Mouse (Mus musculus) monocyte, adult 5-6 weeks (primary cell): ENCODE results near the gene Grb2. TPM values are rescaled to one million over a fixed set of nuclear protein-coding genes. Genes with fewer than 3 reads are reported as not detected.

ENCODE experiments used
- ATAC-seq: fragments of 153-309, 156-312 bp; replicated peaks from 2 replicates; pipeline ENCODE4 v1.8.0; 2017; ENCODE audit warnings: mild to moderate bottlenecking; ENCODE audit not compliant: low TSS enrichment, insufficient number of reproducible peaks, severe bottlenecking, poor library complexity, low FRiP score
- total RNA-seq: library from RNA; stranded (forward); fragments of 200-1000, 200-491, 200-594 nt; gene quantifications from 3 replicates; pipeline ENCODE4 v1.2.3, GENCODE M21; 2017

The Grb2 gene
- total RNA-seq, 1 experiment from 2014 or later = 56.7 TPM

DNA sequence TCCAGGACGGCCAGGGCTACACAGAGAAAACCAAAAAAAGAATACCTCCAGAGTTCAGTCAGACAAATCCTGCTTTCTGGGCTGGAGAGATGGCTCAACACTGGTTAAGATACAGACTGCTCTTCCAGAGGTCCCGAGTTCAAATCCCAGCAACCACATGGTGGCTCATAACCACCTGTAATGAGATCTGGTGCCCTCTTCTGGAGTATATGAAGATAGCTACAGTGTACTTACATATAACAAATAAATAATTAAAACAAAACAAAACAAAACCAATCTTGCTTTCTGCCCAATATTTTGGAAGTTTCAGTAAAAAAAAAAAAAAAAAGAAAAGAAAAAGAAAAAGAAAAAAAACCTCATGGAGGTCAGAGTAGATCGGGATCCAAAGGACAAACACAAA is 113.2 kb downstream of the Grb2 start:
- no peak for ATAC-seq

Other genes starting within 250 kb of the Grb2 start
- 0.39 TPM in 1 of 3 replicates, not detected in the others for gene Slc16a5, start 246.1 kb downstream of the Grb2 start, total RNA-seq
- 23.8 to 24.6 TPM (median 24.2 TPM) in 3 replicates for gene Armc7, start 232.9 kb downstream of the Grb2 start, total RNA-seq
- gene Nt5c, start 216.7 kb downstream of the Grb2 start, total RNA-seq = 154 to 190 TPM (median 179 TPM) in 3 replicates
- 230 to 253 TPM (median 234 TPM) in 3 replicates for gene Jpt1, start 194.2 kb downstream of the Grb2 start, total RNA-seq
- gene Sumo2, start 172.3 kb downstream of the Grb2 start, total RNA-seq = 356 to 417 TPM (median 357 TPM) in 3 replicates
- gene Nup85, start 144.2 kb downstream of the Grb2 start, total RNA-seq = 44.3 to 90.7 TPM (median 75.8 TPM) in 3 replicates
- 20.4 to 30.1 TPM (median 20.7 TPM) in 3 replicates for gene Mrps7, start 104.7 kb downstream of the Grb2 start, total RNA-seq
- gene Gga3, start 104.5 kb downstream of the Grb2 start, total RNA-seq = 32.1 to 47.8 TPM (median 37.8 TPM) in 3 replicates
- gene Mif4gd, start 95.6 kb downstream of the Grb2 start, total RNA-seq = 37.5 to 42.1 TPM (median 41.2 TPM) in 3 replicates
- 14.2 to 23.5 TPM (median 15.3 TPM) in 3 replicates for gene Slc25a19, start 80.3 kb downstream of the Grb2 start, total RNA-seq
- gene Tmem94, start 56.8 kb upstream of the Grb2 start, total RNA-seq = 10.8 to 33.1 TPM (median 10.9 TPM) in 3 replicates
- 0.19 to 5.1 TPM (median 0.78 TPM) in 3 replicates for gene Caskin2, start 105.0 kb upstream of the Grb2 start, total RNA-seq
- gene Tsen54, start 106.1 kb upstream of the Grb2 start, total RNA-seq = 6.3 to 11.7 TPM (median 7.3 TPM) in 3 replicates
- gene Llgl2, start 115.5 kb upstream of the Grb2 start, total RNA-seq = 10.4 to 25.9 TPM (median 10.7 TPM) in 3 replicates
- gene Myo15b, start 149.8 kb upstream of the Grb2 start, total RNA-seq = not detected in 3 replicates
- 0.87 to 5.0 TPM (median 0.96 TPM) in 3 replicates for gene Smim5, start 191.4 kb upstream of the Grb2 start, total RNA-seq
- gene Smim6, start 203.4 kb upstream of the Grb2 start, total RNA-seq = 0.49 TPM in 1 of 3 replicates, not detected in the others
- 109 to 210 TPM (median 121 TPM) in 3 replicates for gene Sap30bp, start 224.7 kb upstream of the Grb2 start, total RNA-seq
- 16.2 to 25.6 TPM (median 23.2 TPM) in 3 replicates for gene Recql5, start 224.9 kb upstream of the Grb2 start, total RNA-seq